Mouse (Mus musculus): ENCODE data around the gene Sorcs3.

The Sorcs3 gene

GRCm38 (mm10) chr19:48820493-48821282 is 614.9 kb downstream of the Sorcs3 start:
- in situ Hi-C loops (cut with MboI, MseI), result no loop called here

- in situ Hi-C loops (cut with MboI, MseI), result no loop called here
These were observed 615.5 kb downstream of the Sorcs3 start for GRCm38 (mm10) chr19:48821283-48821715.

- in situ Hi-C loops (cut with MboI, MseI), result no loop called here
These were observed 628.5 kb downstream of the Sorcs3 start for GRCm38 (mm10) chr19:48834342-48834741.

- in situ Hi-C loops (cut with MboI, MseI), result no loop called here
These were observed 633.6 kb downstream of the Sorcs3 start for GRCm38 (mm10) chr19:48839418-48839817.

- in situ Hi-C loops (cut with MboI, MseI), result no loop called here
These were observed 641.9 kb downstream of the Sorcs3 start for GRCm38 (mm10) chr19:48847700-48848099.

- in situ Hi-C loops (cut with MboI, MseI), result no loop called here
These were observed 644.6 kb downstream of the Sorcs3 start for GRCm38 (mm10) chr19:48850466-48850865.
